29 mouse cellular contexts compared by ENCODE assay signal in the genomic region with DNA sequence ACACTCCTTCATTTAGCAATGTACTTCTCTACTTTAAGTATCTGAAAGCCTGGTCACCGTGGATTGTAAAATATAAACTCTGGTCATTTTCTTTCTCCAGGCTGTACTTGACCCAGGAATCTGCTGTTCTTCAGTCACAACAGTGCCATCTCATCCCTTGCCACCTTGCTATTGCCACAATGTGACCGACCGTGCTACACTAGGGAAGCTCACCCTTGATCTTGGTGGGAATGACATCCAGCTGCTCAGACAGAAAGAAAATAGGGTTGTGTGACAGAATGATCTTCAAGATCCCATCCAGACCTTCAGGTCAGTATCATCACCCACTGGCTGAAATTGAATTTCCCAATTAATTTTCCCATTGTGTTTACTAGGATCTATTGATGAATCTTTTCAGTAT.
DNase-seq lines count a peak whose midpoint lies in the region; ATAC-seq and TF ChIP-seq lines count a peak whose summit lies in the region.
"Had no signal": no experiment of that assay in that cellular context is flagged by ENCODE, and none has a peak within 500 bp of the region (broad histone marks: within the 10 kb centered on the region; RNA-seq: fewer than 3 reads in every experiment).

No protein-coding gene starts in this region.

- no peak overlapping the region for H3K27ac ChIP-seq in lung, postnatal 0 days (ENCODE audit: low read length)
- H3K27ac ChIP-seq: embryonic facial prominence, embryonic 13.5 days; embryonic facial prominence, embryonic 15.5 days; forebrain, embryonic 10.5 days; forebrain, embryonic 12.5 days had no signal

- H3K27me3 ChIP-seq in lung, postnatal 0 days (replicated peaks; ENCODE audit: insufficient read depth, low read length) = no peaks in the 10 kb centered on the region
- H3K27me3 ChIP-seq: CH12.LX; embryonic facial prominence, embryonic 15.5 days; forebrain, embryonic 12.5 days; Patski had no signal

- DNase-seq in heart, adult 11 months = peak; percentile 27
- DNase-seq in heart, postnatal 25 days (ENCODE audit: low spot score) = no peak
- peak; percentile 47 for DNase-seq in lung, postnatal 0 days (ENCODE audit: low spot score)
- DNase-seq in lung, postnatal 14 days = peak; percentile 29
- peak; percentile 55 for DNase-seq in lung, postnatal 36 days
- DNase-seq in spleen, postnatal 36 days (ENCODE audit: low spot score in 2 of 2) = no peak
- no peak for DNase-seq in left cerebral cortex, adult 9 months (ENCODE audit: low spot score in 2 of 2)
- no peak for DNase-seq in kidney, adult 8-10 months
- DNase-seq: adrenal gland, adult 8-10 months; adrenal gland, postnatal 14 days; adrenal gland, postnatal 36 days; B cell, adult 2 months; cerebellum, adult 11-12 months; cerebellum, adult 2 months; cerebellum, adult 9-10 months; cerebellum, postnatal 14 days; cerebellum, postnatal 36 days; embryo, embryonic 11 days had no signal

- H3K9me3 ChIP-seq in lung, postnatal 0 days (ENCODE audit: low read length) = no peaks in the 10 kb centered on the region
- H3K9me3 ChIP-seq: embryonic facial prominence, embryonic 13.5 days; embryonic facial prominence, embryonic 15.5 days; forebrain, embryonic 10.5 days; forebrain, embryonic 12.5 days had no signal

- ATAC-seq in lung, postnatal 0 days = peak; percentile 72
- ATAC-seq: activated CD4-positive, CD25-positive, alpha-beta regulatory T cell, adult 4 months; CD4-positive, CD25-positive, alpha-beta regulatory T cell, adult 4 months; forebrain, embryonic 14.5 days; Patski had no signal

- no peaks in the 10 kb centered on the region for H3K4me1 ChIP-seq in lung, postnatal 0 days (ENCODE audit: insufficient read depth, low read depth, low read length)
- H3K4me1 ChIP-seq: embryonic facial prominence, embryonic 15.5 days; forebrain, embryonic 10.5 days; forebrain, embryonic 12.5 days had no signal

- no peak overlapping the region for H3K9ac ChIP-seq in lung, postnatal 0 days (replicated peaks; ENCODE audit: low read depth)
- H3K9ac ChIP-seq: embryonic facial prominence, embryonic 13.5 days; embryonic facial prominence, embryonic 15.5 days; forebrain, embryonic 12.5 days had no signal

- H3K36me3 ChIP-seq in lung, postnatal 0 days (ENCODE audit: insufficient read depth, low read length) = no peaks in the 10 kb centered on the region
- H3K36me3 ChIP-seq: embryonic facial prominence, embryonic 13.5 days; embryonic facial prominence, embryonic 15.5 days; forebrain, embryonic 10.5 days; forebrain, embryonic 12.5 days; G1E had no signal

- H3K4me3 ChIP-seq in lung, postnatal 0 days (ENCODE audit: low read depth, low read length) = no peak overlapping the region
- H3K4me3 ChIP-seq: embryonic facial prominence, embryonic 13.5 days; embryonic facial prominence, embryonic 15.5 days; erythroblast, embryonic 14.5 days; forebrain, embryonic 10.5 days; forebrain, embryonic 12.5 days had no signal

- no peak overlapping the region for H3K4me2 ChIP-seq in lung, postnatal 0 days (replicated peaks; ENCODE audit: low read depth, low read length)
- H3K4me2 ChIP-seq: embryonic facial prominence, embryonic 13.5 days; embryonic facial prominence, embryonic 15.5 days; forebrain, embryonic 12.5 days had no signal

- 55% methylated on average over 3 of the region's 3 CpGs for WGBS in lung, postnatal 0 days

- TF ChIP-seq EP300 in lung, postnatal 0 days (IDR thresholded peaks at IDR 0.05) = peak; percentile 63; the same call in 1 of the 2 replicates

- no peak for TF ChIP-seq CTCF in lung, postnatal 0 days (IDR thresholded peaks at IDR 0.05)

- intact Hi-C loops in heart, postnatal 25 days (cut with DNase I) = no loop called here

Comparison
In these comparisons a context has a peak if more than half of its experiments do, and no peak if none do; other contexts are left out.
1. DNase-seq: peak in heart, adult 11 months (single experiment), lung, postnatal 0 days (single experiment), lung, postnatal 14 days (single experiment) and lung, postnatal 36 days (single experiment); none in heart, postnatal 25 days (single experiment), spleen, postnatal 36 days (0 of 2), left cerebral cortex, adult 9 months (0 of 2) and kidney, adult 8-10 months (0 of 2).